Mouse (Mus musculus) embryo, embryonic 10 days (tissue): ENCODE data around the gene Arhgap22.

Experiments
- DNase-seq: peaks from one replicate; pipeline ENCODE4 v3.0.0-alpha.2; 2015; ENCODE audit warnings: low spot score

Arhgap22 gene

DNA sequence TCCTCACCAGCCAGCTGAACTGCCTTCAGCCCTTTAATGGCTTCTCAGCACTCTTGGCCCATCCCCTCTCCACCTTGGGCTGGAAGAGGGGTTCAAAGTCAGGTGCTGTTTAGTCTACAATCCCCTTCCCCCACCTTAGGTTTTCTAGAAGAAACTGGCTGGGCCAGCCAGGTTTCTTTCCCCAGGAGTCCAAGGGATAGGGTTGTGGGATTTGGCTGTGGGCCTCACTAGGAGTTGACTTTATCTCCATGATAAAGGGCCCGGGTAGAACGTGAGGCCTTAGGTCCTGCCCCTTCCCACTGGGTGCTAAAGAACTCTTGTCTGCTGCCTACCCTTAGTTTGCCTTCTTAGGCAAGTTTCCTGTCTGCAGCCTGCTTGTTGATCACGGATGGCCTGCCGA, 117.8 kb downstream of the Arhgap22 start:
- no peak for DNase-seq

DNA sequence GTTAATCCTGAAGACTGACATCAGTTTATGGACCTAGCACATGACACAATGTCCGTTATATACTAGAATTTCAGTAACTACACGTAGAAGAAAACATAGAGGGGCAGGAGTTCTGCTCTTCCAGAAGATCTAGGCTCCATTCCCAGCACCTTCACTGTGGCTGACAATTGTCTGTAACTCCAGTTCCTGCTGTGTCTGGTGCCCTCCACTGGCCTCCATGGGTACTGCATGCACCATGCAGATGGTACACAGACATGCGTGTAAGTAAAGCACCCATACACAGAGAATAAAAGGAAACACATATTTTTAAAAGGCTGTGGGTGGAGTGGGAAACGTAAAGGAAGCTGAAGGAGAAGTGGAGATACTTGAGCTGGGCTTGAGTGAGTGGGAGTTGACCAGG, 120.0 kb downstream of the Arhgap22 start:
- DNase-seq, result peak; percentile 48

DNA sequence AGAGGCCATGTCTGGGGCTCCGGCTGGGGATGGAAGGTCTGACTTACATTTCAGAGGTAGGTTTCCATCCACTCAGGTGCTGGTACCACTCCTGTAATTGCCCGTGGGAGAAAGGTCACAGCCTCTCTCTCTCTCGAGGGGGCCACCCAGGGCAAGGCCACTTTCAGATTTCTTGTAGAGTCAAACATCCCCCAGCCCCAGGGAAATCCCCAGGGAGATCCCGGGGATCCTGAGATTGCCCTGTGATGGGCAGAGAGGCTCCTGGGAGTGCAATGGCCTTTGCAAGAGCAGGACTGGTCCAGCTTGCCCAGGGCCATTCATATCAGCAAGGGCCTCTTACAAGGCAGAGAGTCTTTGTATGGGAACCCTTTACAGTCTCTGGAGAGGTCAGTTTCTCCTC, 120.6 kb downstream of the Arhgap22 start:
- DNase-seq, result no peak

DNA sequence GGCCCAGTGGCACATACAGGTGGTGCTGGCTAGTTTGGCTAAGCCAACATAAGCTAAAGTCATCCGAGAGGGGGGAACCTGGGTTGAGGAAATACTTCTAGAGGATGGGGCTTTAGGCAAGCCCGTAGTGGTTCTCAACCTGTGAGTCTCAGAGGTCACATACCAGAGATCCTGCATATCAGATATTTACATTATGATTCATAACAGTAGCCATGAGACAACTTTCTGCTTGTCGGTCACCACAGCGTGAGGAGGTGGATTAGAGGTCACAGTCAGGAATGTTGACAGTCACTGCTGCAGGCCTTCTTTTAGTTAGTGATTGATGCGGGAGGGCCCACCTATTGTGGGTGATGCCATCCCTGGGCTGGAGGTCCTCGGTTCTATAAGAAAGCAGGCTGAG, 121.9 kb downstream of the Arhgap22 start:
- no peak for DNase-seq

DNA sequence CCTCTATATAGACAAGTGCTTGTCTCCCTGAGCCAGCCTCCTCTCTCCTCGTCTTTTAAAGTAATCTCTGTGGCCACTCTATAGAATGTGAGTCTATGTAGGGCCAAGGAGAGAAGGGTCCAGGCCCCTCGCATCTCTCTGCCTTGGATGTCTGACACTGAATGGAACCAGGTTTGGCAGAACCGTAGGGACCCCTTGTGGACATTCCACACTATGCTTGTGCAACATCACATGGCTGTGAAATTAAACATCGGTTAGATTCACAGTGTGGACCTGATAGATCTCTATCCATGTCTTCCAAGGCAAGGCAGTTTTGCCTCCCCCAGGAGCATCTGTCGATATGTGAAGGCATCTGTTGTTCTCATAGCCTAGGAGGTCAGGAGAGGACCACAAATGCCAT, 124.9 kb downstream of the Arhgap22 start:
- no peak for DNase-seq

DNA sequence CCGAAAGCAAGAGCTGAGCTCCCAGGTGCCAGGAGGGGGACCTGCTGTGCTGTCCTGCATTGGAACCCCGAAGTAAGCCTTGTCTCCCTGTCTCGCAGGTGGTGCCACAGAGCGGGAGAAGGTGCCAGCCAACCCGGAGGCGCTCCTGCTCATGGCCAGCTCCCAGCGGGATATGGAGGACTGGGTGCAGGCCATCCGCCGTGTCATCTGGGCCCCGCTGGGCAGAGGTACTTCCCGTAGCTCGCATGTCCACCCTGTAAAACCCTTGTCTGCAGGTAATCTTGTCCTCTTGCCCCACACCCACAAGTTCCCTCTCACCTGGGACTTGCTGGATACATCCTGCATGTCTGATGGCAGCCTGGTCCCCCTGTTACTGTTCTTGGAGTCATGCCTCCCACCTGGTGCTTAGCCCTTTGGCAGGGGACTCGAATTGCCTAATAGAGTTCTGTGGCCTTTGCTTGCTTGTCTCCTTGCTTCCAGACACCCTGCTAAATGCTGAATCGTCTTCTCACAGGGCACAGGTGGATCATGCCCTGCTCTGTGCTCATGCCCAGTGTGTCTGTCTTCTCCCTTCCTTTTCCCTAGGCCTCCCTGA, 129.4 kb downstream of the Arhgap22 start:
- DNase-seq, result no peak

DNA sequence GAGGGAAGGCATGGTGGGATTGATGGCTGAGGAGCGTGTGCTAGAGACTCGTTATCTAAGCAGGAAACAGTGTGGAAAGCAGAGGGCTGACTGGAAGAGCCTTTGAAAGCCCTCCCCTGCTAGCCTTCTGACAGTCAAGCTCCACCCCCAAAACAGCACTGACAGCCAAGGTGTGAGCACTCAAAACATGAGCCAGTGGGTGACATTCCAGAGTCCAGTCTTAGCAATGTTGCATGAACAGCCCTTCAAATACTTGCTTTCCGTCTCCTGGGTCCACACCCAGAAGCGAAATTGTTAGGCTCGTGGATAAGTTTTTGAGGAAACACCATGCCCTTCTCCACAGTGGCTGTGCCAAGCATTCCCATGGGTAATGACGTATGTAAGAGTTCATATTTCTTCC, 132.7 kb downstream of the Arhgap22 start:
- DNase-seq, result no peak

DNA sequence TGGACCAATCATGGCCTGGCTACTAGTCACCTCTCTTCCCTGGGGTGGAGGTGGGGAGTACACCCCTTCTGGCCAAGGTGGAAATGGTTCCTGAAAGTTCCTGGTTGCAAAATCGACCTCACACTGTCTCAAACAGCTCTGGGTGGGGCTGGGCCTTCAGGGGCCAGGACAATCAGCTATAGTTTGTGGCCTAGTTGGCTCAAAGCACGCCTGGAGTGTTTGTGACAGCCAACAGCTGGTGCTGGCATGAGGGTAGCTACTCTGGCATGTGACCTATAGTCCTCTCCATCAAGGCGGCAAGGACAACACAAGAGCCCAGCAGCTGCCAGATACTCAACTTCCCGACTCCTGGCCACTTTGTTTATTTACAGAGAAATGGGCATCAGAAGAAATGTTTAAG, 133.9 kb downstream of the Arhgap22 start:
- no peak for DNase-seq

DNA sequence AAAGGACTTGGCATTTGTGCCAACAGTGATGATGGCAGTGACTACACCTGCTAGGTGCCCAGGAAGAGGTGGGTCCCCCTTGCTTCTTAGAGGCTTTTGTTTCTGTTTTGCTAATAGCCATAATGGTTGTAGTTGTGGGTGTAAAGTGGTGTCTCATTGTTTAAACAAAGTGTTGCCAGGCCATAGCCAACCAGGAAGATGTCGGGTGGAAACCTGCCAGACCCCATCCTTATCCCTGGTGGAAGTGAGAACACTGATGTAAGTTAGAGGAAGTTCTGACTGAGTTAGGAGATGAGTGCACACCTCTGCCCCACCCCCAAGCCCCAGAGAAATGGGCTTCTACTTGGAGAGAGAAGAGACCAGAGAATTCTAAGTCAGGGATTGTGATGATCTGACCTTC, 134.3 kb downstream of the Arhgap22 start:
- DNase-seq, result no peak

DNA sequence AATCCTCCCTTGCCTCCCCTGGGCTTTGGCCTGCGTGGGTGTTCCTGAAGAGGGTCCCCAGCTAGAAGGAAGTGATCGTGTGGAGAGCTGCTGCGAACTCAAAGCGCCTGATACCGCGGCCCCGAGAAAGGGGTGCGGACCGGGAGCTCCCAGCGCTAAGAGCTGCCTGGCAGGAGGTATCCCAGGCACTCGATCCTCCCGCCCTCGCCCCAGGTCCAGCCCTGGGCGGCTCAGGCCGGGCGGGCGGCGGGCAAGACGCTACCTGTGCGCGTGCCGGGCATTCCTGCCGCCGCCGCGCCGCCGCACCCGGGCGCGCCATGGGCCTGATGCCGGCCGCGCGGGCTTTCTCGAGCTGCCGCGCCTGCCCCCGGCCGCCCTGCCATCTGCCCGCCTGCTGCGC, 137.2 kb downstream of the Arhgap22 start:
- DNase-seq, result peak; percentile 37

DNA sequence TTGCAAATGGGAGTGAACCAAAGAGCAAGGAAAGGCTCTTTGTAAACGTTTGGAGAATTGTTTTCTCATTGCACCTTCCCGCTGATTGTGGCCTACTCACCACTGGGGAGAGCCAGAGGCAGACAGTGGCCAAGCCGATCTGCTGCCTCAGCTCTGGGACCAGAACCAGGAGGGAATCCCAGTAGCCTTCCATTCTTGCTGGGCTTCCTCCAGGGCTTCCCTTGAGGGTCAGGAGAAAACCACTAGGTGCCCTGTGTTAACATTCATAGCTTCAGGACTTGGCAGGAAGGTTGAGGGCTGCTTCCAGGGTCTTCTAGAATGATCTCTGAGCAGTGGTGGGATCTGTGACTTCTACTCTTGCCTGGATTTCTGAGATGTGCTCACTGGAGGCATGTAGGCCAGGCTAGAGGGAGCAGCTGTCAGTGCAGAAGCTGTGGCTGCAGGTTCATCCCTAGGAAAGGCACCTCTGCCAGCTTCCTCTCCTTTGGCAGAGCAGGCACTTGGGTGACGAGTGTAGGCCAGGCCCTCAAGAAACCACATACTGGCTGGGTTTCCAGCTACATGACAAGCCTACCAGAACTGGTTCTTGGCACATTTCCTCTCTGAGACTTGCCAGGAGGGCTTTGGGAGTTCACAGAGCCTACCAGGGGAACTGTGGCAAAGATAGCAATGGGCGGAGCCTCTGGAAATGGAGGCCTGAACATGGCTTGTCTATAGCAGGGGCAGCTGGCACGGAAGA, 138.3 kb downstream of the Arhgap22 start:
- DNase-seq, result no peak

DNA sequence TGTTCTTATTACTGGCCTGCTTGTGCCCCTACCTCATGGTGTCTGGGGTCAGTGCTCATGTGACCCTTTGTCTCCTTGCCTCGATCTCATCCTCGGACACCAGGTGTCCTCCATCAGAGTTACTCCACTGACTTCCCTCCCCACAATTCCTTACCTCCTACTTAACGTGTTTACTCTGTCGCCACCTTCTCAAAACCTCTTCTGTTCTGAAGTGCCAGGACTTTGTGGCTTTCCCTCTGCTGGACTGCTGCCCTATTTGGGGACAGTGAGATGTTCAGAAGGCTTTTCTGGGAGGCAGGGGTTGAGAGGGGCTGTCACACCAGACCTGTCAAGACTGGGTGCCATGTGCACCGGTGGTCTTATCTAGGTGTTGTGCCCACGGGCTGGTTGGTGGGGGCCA, 139.1 kb downstream of the Arhgap22 start:
- no peak for DNase-seq

DNA sequence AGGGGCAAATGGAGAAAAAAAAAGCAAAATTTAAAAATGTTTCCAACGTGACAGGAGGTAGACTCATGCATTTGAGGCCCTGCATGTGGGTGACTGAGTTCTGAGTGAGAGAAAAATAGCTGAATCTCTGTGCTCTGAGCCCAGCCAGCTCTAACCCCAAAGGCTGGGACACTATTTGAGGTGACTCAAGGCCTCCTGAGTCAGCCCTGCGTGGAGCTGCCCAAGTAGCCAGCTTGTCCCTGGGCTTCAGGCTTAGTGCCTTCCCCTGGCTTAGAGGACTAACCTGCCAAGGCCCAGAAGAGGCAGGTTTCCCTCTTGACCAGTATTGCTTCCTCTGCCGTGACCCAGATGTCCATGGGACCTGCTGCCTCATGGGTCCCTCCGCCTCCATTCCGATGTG, 141.4 kb downstream of the Arhgap22 start:
- no peak for DNase-seq

DNA sequence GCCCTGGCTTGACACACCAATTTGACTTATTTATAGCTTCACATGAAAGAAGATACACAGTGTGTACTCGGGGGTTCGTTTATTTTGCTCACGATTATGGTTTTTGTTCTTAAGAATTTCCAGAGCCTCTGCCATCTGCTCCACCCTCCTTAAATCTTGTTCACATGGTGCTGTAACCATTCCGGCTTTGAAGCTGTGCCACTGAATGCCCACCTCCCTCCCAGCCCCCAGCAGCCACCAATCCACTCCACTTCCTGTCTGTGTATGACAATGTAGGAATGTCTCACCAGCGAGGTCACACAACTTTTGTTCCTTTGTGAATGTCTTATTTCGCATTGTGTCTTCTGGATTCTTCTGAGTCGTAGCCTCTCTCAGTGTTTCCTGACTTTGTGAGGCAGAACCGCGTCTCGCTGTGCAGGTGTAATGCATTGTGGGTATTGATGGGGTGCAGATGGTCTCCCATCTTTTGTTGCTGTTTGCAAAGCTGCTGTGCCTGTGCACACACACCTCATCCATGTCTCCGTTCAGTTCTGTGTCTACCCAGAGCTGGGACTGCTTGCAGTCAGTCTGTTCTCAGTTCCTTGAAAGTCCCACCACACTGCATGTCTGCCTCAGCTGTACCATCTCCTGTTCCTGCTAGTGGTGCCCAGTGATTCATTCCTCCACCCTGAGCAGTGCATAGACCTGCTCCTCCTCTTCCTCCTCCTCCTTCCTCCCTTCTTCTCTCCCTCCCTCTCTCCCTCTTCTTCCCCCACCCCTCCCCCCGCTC, 144.0 kb downstream of the Arhgap22 start:
- no peak for DNase-seq

DNA sequence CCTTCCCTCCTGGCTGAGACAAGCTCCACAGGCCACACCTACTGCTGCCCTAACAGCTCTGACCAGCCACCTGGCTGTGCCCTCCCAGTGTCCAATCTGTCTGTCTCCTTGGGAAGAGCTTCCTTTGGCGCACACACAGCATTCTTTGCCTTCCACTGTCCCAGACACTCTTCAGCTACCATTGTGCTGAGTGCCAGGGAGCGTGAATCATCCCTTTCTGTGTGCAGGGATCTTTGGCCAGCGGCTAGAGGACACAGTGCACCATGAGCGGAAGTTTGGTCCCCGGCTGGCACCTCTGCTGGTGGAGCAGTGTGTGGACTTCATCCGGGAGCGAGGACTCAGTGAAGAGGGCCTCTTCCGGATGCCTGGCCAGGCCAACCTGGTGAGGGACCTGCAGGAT, 145.1 kb downstream of the Arhgap22 start:
- no peak for DNase-seq

DNA sequence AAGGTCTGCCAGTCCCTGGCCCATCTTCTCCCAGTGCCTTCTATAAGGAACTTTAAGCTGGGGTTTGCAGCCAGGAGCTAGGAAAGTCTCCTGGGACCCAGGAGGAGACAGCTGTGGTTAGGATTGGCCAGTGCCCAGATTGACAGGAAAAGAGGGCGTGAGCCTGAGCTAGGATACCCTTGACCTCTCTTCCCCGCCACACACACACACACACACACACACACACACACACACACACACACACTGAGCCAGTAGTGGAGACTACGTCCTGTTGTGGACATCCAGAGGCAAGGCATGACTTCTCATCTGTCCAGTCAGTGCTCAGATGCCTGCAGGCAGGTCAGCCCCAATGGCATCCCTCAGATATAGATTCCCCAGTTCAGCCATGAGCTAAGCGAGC, 147.7 kb downstream of the Arhgap22 start:
- DNase-seq, result peak; percentile 34

DNA sequence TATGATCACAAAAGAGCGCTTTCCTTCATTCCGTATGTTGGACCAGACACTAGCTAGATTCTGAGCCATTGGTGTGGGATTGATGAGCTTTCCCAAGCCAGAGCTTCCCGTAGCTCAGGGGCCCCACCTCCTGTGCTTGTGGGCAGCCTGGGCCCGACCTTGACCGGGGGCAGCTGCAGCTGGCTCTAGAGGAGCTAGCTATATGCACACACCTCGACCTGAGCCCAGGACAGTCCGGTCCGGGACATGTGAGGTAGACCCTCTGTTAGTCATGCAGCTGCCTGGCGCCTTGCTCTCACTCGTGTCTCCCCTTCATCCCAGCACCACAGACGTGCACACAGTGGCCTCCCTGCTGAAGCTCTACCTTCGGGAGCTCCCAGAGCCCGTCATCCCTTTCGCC, 148.3 kb downstream of the Arhgap22 start:
- DNase-seq, result no peak

DNA sequence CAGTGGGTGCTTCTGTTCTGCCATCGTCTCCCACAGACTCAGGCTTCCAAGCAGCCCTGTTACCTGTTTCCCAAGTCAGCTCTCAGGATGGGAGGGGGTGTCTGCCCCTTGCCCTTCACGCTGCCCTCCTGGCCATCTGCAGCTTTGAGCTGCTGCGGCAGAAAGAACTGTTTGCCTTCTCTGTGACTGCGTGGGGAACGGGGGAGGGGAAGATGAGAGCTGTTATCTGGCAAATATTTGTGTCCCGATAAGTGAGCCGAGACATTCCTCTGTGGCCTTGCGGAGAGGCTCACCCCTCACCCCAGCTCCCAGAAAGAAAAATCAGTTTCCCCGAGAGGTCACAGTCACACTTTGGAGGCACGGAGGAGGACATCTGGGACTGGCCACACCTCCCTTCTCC, 149.0 kb downstream of the Arhgap22 start:
- no peak for DNase-seq

DNA sequence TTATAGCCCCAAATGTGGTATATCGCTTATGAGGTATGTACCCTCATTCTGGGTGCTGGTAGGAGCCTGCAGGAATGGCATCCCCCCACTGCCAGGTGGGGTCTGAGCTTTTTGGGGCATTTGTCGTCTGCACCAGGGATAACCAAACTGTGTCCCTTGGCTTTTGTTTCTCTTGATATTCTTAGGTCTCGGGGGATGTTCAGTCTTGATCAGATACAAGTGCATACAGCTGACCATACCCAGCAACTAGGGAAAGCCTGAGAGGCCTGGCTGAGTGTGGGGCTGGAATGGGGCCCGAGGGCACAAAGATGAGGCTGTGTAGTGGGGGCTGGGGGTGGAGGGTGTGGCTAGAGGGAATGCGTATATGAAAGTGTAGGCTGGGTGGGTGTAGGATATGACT, 149.8 kb downstream of the Arhgap22 start:
- no peak for DNase-seq

DNA sequence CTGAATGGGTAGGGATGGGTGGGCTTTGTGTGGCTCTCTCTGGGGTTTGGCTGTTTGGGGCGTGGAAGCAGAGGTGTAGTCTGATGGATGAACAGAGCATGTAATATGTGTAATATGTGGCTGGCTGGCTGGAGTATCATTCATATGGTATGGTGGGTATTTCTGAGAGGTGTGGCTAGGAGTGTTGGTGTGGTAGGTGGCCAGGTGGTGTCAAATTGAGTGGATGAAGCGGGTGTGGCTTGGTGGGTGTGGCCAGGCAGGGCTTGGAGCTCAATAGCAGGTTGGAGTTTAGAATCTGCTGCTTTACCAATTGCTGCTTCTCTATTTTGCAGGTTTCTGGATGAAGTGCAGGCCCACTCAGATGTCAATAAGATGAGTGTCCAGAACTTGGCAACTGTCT, 150.2 kb downstream of the Arhgap22 start:
- no peak for DNase-seq

DNA sequence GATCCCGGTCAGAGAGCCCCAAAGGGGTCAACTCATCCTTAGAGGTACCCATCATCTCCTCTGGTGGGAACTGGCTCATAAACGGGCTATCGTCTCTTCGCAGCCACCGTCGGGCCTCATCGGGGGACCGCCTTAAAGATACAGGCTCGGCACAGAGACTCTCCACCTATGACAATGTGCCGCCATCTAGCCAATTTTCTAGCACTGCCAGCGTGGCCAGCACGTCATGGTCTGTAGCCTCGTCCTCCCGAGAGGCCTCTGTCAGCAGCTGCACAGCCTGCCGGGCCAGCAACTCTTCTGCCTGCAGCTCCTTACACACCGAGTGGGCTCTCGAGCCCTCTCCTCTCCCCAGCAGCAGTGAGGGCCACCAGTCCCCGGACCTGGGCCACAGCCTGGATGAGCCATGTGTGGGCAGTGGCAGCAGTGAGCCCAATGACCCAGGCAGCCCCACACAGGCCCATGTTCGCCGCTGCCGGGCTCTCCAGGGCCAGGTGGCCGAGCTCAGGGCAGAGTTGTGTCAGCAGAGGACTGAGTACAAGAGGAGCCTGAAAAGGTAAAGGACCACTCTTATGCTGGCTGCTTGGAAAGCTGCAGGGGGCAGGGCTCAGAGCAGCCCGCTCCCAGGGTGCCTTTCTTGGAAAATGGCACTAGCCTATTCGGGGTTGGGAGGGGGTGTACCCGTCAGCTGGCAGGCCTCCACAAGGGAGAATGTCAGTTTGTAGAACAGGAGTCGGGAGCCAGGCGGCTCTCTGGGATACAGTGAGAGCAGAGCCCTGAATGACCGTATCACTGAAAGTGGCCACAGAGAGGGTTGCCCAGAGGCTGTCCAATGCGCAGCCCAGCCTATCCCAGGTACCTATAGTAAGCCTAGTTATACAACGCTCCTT, 153.3 kb downstream of the Arhgap22 start:
- no peak for DNase-seq

DNA sequence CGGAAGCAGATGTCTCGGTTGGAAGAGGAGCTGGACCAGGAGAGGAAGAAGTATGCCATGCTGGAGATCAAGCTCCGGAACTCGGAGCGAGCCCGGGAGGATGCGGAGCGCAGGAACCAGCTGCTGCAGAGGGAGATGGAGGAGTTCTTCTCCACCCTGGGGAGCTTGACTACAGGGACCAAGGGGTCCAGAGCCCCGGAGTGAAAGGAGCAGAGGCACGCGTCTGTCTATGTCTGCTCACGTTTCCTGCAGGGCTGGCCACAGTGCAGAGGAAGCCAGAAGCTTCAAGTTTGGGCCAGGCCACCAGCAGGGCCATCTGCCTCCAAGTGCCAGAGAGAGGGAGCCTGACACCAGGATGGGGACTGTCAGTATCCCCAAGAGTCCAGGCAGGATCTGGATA, 155.5 kb downstream of the Arhgap22 start:
- no peak for DNase-seq
